Mouse (Mus musculus) embryonic facial prominence, embryonic 14.5 days (tissue): ENCODE data around the gene Fnbp1l. TPM values are rescaled to one million over a fixed set of nuclear protein-coding genes. Genes with fewer than 3 reads are reported as not detected.

ENCODE experiments used
- ATAC-seq: fragments of 200-750 bp; cut with Nextera tagmentation; 2 replicates; pipeline ENCODE4 v1.8.0; 2017; ENCODE audit warnings: low read depth, moderate number of reproducible peaks, moderate TSS enrichment
- DNase-seq: peaks from one replicate; pipeline ENCODE4 v3.0.0-alpha.2; 2015; ENCODE audit warnings: low spot score
- H3K27ac ChIP-seq: fragments of 300-500 bp; sonication (generic); replicated peaks from 2 replicates; pipeline ENCODE4 v1.5.1; 2014; ENCODE audit warnings: low read depth, mild to moderate bottlenecking, low read length, moderate library complexity
- H3K27me3 ChIP-seq: fragments of 300-500 bp; sonication (generic); replicated peaks from 2 replicates; pipeline ENCODE4 v1.6.1; 2014; ENCODE audit warnings: low read length; ENCODE audit not compliant: control insufficient read depth, insufficient read depth
- H3K36me3 ChIP-seq: fragments of 300-500 bp; sonication (generic); 2 replicates; pipeline ENCODE4 v1.6.1; 2014; ENCODE audit warnings: low read length, mixed read lengths; ENCODE audit not compliant: control insufficient read depth, insufficient read depth
- H3K4me1 ChIP-seq: fragments of 300-500 bp; sonication (generic); 2 replicates; pipeline ENCODE4 v1.6.1; 2014; ENCODE audit warnings: antibody characterized with exemption, low read length; ENCODE audit not compliant: control insufficient read depth, insufficient read depth
- H3K4me2 ChIP-seq: fragments of 300-500 bp; sonication (generic); 2 replicates; pipeline ENCODE4 v1.6.1; 2014; ENCODE audit warnings: low read depth, mild to moderate bottlenecking, low read length, moderate library complexity, mixed read lengths
- H3K4me3 ChIP-seq: fragments of 300-500 bp; sonication (generic); 2 replicates; pipeline ENCODE4 v1.5.1; 2014; ENCODE audit warnings: low read depth, mild to moderate bottlenecking, low read length
- H3K9ac ChIP-seq: fragments of 300-500 bp; sonication (generic); 2 replicates; pipeline ENCODE4 v1.6.1; 2014; ENCODE audit warnings: low read depth, mild to moderate bottlenecking, low read length, moderate library complexity, mixed read lengths
- H3K9me3 ChIP-seq: fragments of 300-500 bp; sonication (generic); 2 replicates; pipeline ENCODE4 v1.6.1; 2016; ENCODE audit warnings: low read length; ENCODE audit not compliant: control insufficient read depth
- WGBS: fragments of 180-500 bp; shearing (Covaris S2); extraction: QIAGEN DNeasy Blood & Tissue Kit; methylation state at CpG from one replicate; pipeline ENCODE4 v1.1.7; 2014; 5-methylcytosine and 5-hydroxymethylcytosine counted together
- polyA plus RNA-seq: library from polyadenylated mRNA; unstranded; fragments of >200 nt; fragmentation: Nextera tagmentation; extraction: Ambion mirVana; gene quantifications from 2 replicates; pipeline ENCODE4 v1.2.1, GENCODE M21; 2014

Fnbp1l gene
- polyA plus RNA-seq, 1 experiment from 2014 or later = 36.8 TPM

DNA sequence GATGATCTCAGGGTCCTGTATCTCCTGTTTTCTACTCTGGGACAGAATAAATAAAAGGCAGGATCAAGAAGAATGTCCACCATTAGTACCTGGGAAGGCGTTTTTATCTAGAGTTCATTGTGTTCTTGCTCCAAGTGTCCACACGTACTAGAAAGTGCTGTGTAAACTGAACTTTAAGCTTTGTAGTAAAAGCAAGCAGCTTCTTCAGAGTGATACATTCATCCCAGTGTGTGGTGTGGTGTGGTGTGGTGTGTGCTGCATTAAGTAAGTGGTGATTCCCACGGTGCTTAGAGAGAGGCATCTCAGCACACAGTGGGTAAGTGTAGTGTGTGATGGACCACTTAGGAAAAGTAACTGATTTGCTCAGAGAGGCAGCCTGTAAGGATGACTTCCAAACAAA is 91.0 kb downstream of the Fnbp1l start:
- WGBS = 89% methylated on average over 3 of the region's 3 CpGs
- Histone ChIP-seq H3K27me3 (no peaks in the 10 kb centered on the region), H3K36me3 (0 out of 2 replicates have a peak, but pooled peaks cover 4% of the 10 kb centered on the region), H3K4me1 (no peaks in the 10 kb centered on the region), H3K9me3 (no peaks in the 10 kb centered on the region), H3K9ac (no peak overlapping the region), H3K4me3 (no peak overlapping the region), H3K27ac (no peak overlapping the region), H3K4me2 (no peak overlapping the region)
- ATAC-seq (no peak), DNase-seq (no peak)

- Histone ChIP-seq H3K4me3 (no peak overlapping the region), H3K4me1 (peaks cover 28% of the 10 kb centered on the region), H3K9me3 (no peaks in the 10 kb centered on the region), H3K27ac (no peak overlapping the region), H3K4me2 (no peak overlapping the region), H3K36me3 (no peaks in the 10 kb centered on the region), H3K27me3 (no peaks in the 10 kb centered on the region), H3K9ac (no peak overlapping the region)
- ATAC-seq (no peak), DNase-seq (no peak)
- WGBS = 34% methylated on average over 1 of the region's 1 CpGs
These were observed 98.2 kb downstream of the Fnbp1l start for GRCm38 (mm10) chr3:122521294-122521693.

DNA sequence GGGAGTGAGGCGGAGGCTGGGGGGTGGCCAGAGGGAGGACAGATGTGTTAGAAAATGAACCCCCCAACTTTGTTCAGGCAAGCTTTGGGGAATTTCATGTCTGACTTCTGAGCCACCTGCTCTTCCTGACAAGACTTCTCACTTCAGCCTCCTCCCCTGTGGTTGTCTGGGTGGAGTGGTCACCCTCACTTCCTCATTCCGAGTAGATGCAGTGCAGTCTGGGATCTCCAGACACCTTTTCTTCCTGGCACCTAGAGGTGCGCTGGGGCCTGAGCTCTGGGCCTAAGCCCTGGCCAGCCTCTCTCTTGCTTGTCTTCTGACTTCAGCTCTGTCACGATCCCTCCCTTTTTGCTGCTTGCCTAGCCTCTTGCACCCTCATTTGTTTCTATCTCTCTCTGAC is 98.6 kb downstream of the Fnbp1l start:
- WGBS = 81% methylated on average over 4 of the region's 4 CpGs
- Histone ChIP-seq H3K27ac (no peak overlapping the region), H3K4me3 (no peak overlapping the region), H3K36me3 (no peaks in the 10 kb centered on the region), H3K9me3 (no peaks in the 10 kb centered on the region), H3K27me3 (no peaks in the 10 kb centered on the region), H3K4me1 (peaks cover 30% of the 10 kb centered on the region), H3K4me2 (no peak overlapping the region), H3K9ac (no peak overlapping the region)
- ATAC-seq = no peak
- DNase-seq = no peak

GRCm38 (mm10) chr3:122520365-122520764 is 99.2 kb downstream of the Fnbp1l start:
- no peak overlapping the region for H3K4me2 ChIP-seq
- H3K27me3 ChIP-seq = no peaks in the 10 kb centered on the region
- H3K9ac ChIP-seq = no peak overlapping the region
- peaks cover 35% of the 10 kb centered on the region for H3K4me1 ChIP-seq
- H3K4me3 ChIP-seq = no peak overlapping the region
- no peaks in the 10 kb centered on the region for H3K9me3 ChIP-seq
- H3K36me3 ChIP-seq = no peaks in the 10 kb centered on the region
- no peak overlapping the region for H3K27ac ChIP-seq
- ATAC-seq = no peak
- WGBS = 70% methylated on average over 3 of the region's 3 CpGs
- no peak for DNase-seq

DNA sequence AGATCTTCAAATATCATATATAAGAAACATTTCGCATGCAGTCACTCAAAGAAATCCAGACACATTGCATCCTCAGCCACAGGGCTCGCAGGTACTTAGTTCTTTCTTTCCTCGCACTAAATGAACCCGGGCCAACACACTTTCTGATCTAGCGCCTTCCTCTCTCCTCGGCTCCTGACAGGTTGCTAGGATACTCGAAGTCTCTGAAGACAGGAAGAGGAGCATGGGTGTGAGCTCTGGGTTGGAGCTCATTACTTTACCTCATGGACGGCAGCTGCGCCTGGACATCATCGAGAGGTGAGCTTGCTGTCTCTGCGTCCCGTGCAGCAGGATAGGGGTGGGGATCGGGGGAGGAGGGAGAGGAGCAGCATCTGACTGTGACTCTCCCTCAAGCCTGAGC is 100.4 kb downstream of the Fnbp1l start:
- Histone ChIP-seq H3K4me2 (peak overlapping the region; percentile 15; the same call in 1 of the 2 replicates), H3K9ac (no peak overlapping the region), H3K27ac (peak overlapping the region; percentile 68; the same call in 1 of the 2 replicates), H3K27me3 (no peaks in the 10 kb centered on the region), H3K4me1 (peaks cover 35% of the 10 kb centered on the region), H3K9me3 (no peaks in the 10 kb centered on the region), H3K36me3 (no peaks in the 10 kb centered on the region), H3K4me3 (no peak overlapping the region)
- no peak for ATAC-seq
- 30% methylated on average over 12 of the region's 13 CpGs for WGBS
- DNase-seq = peak; percentile 63

DNA sequence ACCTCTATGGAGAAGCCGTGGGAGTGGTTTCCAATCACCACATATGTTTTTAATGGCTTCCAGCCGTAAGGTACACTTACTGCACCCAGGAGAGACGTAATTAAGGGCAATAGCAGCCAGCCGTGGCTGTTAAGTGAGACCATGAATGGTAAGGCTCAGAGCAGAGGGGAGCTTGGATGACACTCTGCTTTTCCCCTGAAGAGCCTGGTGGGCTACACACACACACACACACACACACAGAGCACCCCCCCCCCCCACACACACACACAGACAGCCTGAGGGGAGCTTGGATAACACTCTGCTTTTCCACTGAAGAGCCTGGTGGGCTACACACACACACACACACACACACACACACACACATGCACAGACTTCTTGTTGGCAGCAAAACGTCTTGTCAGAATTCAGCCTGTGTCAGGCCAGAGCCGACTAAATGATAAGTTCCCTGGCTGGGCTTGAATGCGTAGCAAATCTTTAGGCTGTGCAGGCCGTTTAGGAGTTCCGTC is 101.2 kb downstream of the Fnbp1l start:
- Histone ChIP-seq H3K36me3 (no peaks in the 10 kb centered on the region), H3K27me3 (no peaks in the 10 kb centered on the region), H3K27ac (peak overlapping the region; percentile 68), H3K4me1 (peaks cover 35% of the 10 kb centered on the region), H3K9ac (no peak overlapping the region), H3K4me2 (peak overlapping the region; percentile 15), H3K9me3 (no peaks in the 10 kb centered on the region), H3K4me3 (no peak overlapping the region)
- 19% methylated on average over 9 of the region's 9 CpGs for WGBS
- peak; percentile 95 for DNase-seq
- peak; percentile 91 for ATAC-seq

DNA sequence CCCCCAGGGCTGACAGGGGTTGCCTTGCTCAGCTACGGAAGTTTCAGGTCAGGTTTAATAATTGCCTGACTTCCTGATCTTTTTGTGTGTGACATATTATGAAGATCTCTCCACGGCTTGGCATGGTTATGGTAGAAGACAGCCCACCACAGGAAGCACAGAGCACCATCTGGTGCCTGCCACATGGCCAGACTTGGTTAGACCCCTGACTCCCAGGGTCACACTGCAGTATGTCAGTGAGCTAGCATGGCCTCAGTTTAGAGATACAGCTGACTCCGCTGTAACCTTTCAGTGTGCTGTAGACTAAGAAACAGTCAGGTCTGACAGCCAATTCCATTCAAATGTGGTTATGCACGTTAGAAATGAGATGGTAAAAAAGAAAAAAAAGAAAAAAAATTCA is 101.8 kb downstream of the Fnbp1l start:
- Histone ChIP-seq H3K27ac (peak overlapping the region; percentile 68), H3K4me2 (peak overlapping the region; percentile 15; the same call in 1 of the 2 replicates), H3K27me3 (no peaks in the 10 kb centered on the region), H3K36me3 (peaks cover 3% of the 10 kb centered on the region; the same call in 1 of the 2 replicates), H3K9ac (no peak overlapping the region), H3K9me3 (no peaks in the 10 kb centered on the region), H3K4me3 (no peak overlapping the region), H3K4me1 (peaks cover 35% of the 10 kb centered on the region)
- DNase-seq (peak; percentile 42), ATAC-seq (peak; percentile 39)
- 24% methylated on average over 4 of the region's 4 CpGs for WGBS

DNA sequence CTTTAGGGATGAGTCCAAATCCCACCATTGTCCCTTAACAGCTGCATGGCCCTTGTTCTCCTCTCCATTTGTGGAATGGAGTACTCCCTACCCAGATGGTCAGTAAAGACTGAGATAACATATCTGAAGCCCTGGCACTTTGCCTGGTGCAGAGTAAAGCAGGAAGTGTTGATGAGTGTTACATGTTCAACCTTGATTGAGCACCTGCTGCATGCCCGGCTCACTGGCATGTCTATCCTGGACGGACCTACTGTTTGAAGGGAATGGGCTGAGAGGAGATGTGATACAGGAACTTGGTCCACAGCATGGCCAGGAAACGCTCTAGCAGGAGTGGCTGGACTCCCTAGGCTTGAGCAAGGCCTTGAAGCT is 103.2 kb downstream of the Fnbp1l start:
- no peak for ATAC-seq
- peaks cover 35% of the 10 kb centered on the region for H3K4me1 ChIP-seq
- no peak overlapping the region for H3K4me3 ChIP-seq
- no peaks in the 10 kb centered on the region for H3K9me3 ChIP-seq
- no peak overlapping the region for H3K27ac ChIP-seq
- no peak overlapping the region for H3K9ac ChIP-seq
- DNase-seq = no peak
- no peaks in the 10 kb centered on the region for H3K27me3 ChIP-seq
- 93% methylated on average over 3 of the region's 3 CpGs for WGBS
- no peak overlapping the region for H3K4me2 ChIP-seq
- peaks cover 5% of the 10 kb centered on the region; the same call in 1 of the 2 replicates for H3K36me3 ChIP-seq

DNA sequence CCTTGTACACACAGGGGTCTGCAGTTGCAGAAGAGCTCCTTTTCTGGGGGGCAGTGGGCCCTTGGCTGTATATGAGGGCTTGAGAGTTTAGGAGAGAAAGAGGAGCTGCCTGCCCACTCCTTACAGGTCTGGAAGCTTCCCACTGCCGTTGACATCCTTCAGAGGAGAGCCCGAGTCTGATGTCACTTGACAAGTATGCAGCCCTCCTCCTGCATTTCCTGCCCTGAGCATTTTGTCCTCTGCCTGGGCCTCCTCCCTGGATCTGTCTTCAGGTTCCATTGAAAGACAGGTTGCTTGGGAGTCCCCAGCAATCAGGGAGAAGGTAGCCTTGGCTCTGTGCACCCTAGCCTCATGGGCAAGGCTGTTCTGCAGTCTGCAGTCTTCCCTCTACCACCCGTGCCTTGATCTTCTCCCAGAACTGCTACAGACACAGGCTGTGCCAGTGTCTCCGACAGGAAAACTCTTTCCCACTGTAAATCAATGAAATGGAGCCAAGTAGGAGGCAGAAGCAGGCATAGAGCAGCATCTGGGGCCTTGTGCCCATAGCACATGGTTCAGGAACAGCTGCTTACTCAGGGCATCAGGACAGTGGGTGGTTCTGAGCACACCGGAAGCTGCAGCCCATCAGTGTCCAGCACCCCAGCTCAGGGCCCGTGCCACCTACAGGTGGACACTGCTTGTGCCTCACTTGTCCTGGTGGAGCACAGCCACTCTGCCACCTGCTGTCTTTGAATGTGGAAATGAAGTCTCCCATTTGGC is 103.8 kb downstream of the Fnbp1l start:
- DNase-seq = peak; percentile 51
- no peak overlapping the region for H3K27ac ChIP-seq
- no peak overlapping the region for H3K4me2 ChIP-seq
- 60% methylated on average over 6 of the region's 6 CpGs for WGBS
- H3K27me3 ChIP-seq = no peaks in the 10 kb centered on the region
- H3K36me3 ChIP-seq = peaks cover 5% of the 10 kb centered on the region; the same call in 1 of the 2 replicates
- H3K9ac ChIP-seq = no peak overlapping the region
- H3K4me3 ChIP-seq = no peak overlapping the region
- H3K9me3 ChIP-seq = no peaks in the 10 kb centered on the region
- ATAC-seq = no peak
- H3K4me1 ChIP-seq = peaks cover 35% of the 10 kb centered on the region
